Mouse (Mus musculus): ENCODE measurements around the gene Ces1a. TPM values are rescaled to one million over a fixed set of nuclear protein-coding genes. Genes with fewer than 3 reads are reported as not detected.

Ces1a gene
- polyA plus RNA-seq, 1 experiment from 2014 or later = not detected

- H3K27ac ChIP-seq (replicated peaks; ENCODE audit: low read depth, low read length) = no peak overlapping the region
- H3K9ac ChIP-seq (ENCODE audit: low read depth, low read length) = no peak overlapping the region
- DNase-seq (ENCODE audit: low spot score) (peak; percentile 54), ATAC-seq (ENCODE audit: low read depth) (no peak)
- H3K4me3 ChIP-seq (ENCODE audit: low read depth, low read length) = no peak overlapping the region
- H3K27me3 ChIP-seq (replicated peaks; ENCODE audit: control insufficient read depth, insufficient read depth, low read length) = no peaks in the 10 kb centered on the region
- WGBS = 9% methylated on average over 2 of the region's 2 CpGs
- H3K36me3 ChIP-seq (ENCODE audit: control insufficient read depth, insufficient read depth, low read length) = no peaks in the 10 kb centered on the region
- H3K4me2 ChIP-seq (ENCODE audit: low read depth, low read length) = no peak overlapping the region
- H3K9me3 ChIP-seq (ENCODE audit: control insufficient read depth, low read length) = no peaks in the 10 kb centered on the region
- no peaks in the 10 kb centered on the region for H3K4me1 ChIP-seq (ENCODE audit: control insufficient read depth, insufficient read depth, low read length)
Measured at GRCm38 (mm10) chr8:93059185-93059584, 11.2 kb upstream of the Ces1a start.

GRCm38 (mm10) chr8:93055238-93055637 lies 7.2 kb upstream of the Ces1a start:
- no peak overlapping the region for H3K27ac ChIP-seq (replicated peaks; ENCODE audit: low read depth, low read length)
- DNase-seq (ENCODE audit: low spot score) (no peak), ATAC-seq (ENCODE audit: low read depth) (no peak)
- H3K4me2 ChIP-seq (ENCODE audit: low read depth, low read length) = no peak overlapping the region
- H3K36me3 ChIP-seq (ENCODE audit: control insufficient read depth, insufficient read depth, low read length) = no peaks in the 10 kb centered on the region
- 50% methylated on average over 2 of the region's 2 CpGs for WGBS
- no peaks in the 10 kb centered on the region for H3K4me1 ChIP-seq (ENCODE audit: control insufficient read depth, insufficient read depth, low read length)
- H3K4me3 ChIP-seq (ENCODE audit: low read depth, low read length) = no peak overlapping the region
- no peaks in the 10 kb centered on the region for H3K27me3 ChIP-seq (replicated peaks; ENCODE audit: control insufficient read depth, insufficient read depth, low read length)
- H3K9me3 ChIP-seq (ENCODE audit: control insufficient read depth, low read length) = no peaks in the 10 kb centered on the region
- no peak overlapping the region for H3K9ac ChIP-seq (ENCODE audit: low read depth, low read length)

- Histone ChIP-seq H3K4me1 (ENCODE audit: control insufficient read depth, insufficient read depth, low read length) (no peaks in the 10 kb centered on the region), H3K36me3 (ENCODE audit: control insufficient read depth, insufficient read depth, low read length) (no peaks in the 10 kb centered on the region), H3K9me3 (ENCODE audit: control insufficient read depth, low read length) (no peaks in the 10 kb centered on the region), H3K27ac (replicated peaks; ENCODE audit: low read depth, low read length) (no peak overlapping the region), H3K27me3 (replicated peaks; ENCODE audit: control insufficient read depth, insufficient read depth, low read length) (no peaks in the 10 kb centered on the region), H3K9ac (ENCODE audit: low read depth, low read length) (no peak overlapping the region), H3K4me2 (ENCODE audit: low read depth, low read length) (no peak overlapping the region), H3K4me3 (ENCODE audit: low read depth, low read length) (no peak overlapping the region)
- peak; percentile 26 for DNase-seq (ENCODE audit: low spot score)
- no peak for ATAC-seq (ENCODE audit: low read depth)
- WGBS = 42% methylated on average over 4 of the region's 4 CpGs
Measured at GRCm38 (mm10) chr8:93048510-93049416, 771 bp upstream of the Ces1a start.

GRCm38 (mm10) chr8:93043083-93043482 lies 4.9 kb downstream of the Ces1a start:
- no peak overlapping the region for H3K27ac ChIP-seq (replicated peaks; ENCODE audit: low read depth, low read length)
- no peaks in the 10 kb centered on the region for H3K27me3 ChIP-seq (replicated peaks; ENCODE audit: control insufficient read depth, insufficient read depth, low read length)
- no peak for DNase-seq (ENCODE audit: low spot score)
- no peak overlapping the region for H3K9ac ChIP-seq (ENCODE audit: low read depth, low read length)
- no peaks in the 10 kb centered on the region for H3K9me3 ChIP-seq (ENCODE audit: control insufficient read depth, low read length)
- no peak overlapping the region for H3K4me2 ChIP-seq (ENCODE audit: low read depth, low read length)
- no peaks in the 10 kb centered on the region for H3K36me3 ChIP-seq (ENCODE audit: control insufficient read depth, insufficient read depth, low read length)
- H3K4me3 ChIP-seq (ENCODE audit: low read depth, low read length) = no peak overlapping the region
- no peaks in the 10 kb centered on the region for H3K4me1 ChIP-seq (ENCODE audit: control insufficient read depth, insufficient read depth, low read length)
- no peak for ATAC-seq (ENCODE audit: low read depth)
- WGBS = 31% methylated on average over 1 of the region's 1 CpGs

- no peaks in the 10 kb centered on the region for H3K9me3 ChIP-seq (ENCODE audit: control insufficient read depth, low read length)
- H3K4me2 ChIP-seq (ENCODE audit: low read depth, low read length) = no peak overlapping the region
- H3K27ac ChIP-seq (replicated peaks; ENCODE audit: low read depth, low read length) = no peak overlapping the region
- no peaks in the 10 kb centered on the region for H3K36me3 ChIP-seq (ENCODE audit: control insufficient read depth, insufficient read depth, low read length)
- no peaks in the 10 kb centered on the region for H3K4me1 ChIP-seq (ENCODE audit: control insufficient read depth, insufficient read depth, low read length)
- WGBS = 81% methylated on average over 4 of the region's 4 CpGs
- ATAC-seq (ENCODE audit: low read depth) (no peak), DNase-seq (ENCODE audit: low spot score) (peak; percentile 65)
- no peak overlapping the region for H3K9ac ChIP-seq (ENCODE audit: low read depth, low read length)
- no peak overlapping the region for H3K4me3 ChIP-seq (ENCODE audit: low read depth, low read length)
- no peaks in the 10 kb centered on the region for H3K27me3 ChIP-seq (replicated peaks; ENCODE audit: control insufficient read depth, insufficient read depth, low read length)
Measured at GRCm38 (mm10) chr8:93040776-93041567, 7.0 kb downstream of the Ces1a start.

- H3K36me3 ChIP-seq (ENCODE audit: control insufficient read depth, insufficient read depth, low read length) = no peaks in the 10 kb centered on the region
- H3K4me1 ChIP-seq (ENCODE audit: control insufficient read depth, insufficient read depth, low read length) = no peaks in the 10 kb centered on the region
- no peaks in the 10 kb centered on the region for H3K9me3 ChIP-seq (ENCODE audit: control insufficient read depth, low read length)
- no peak overlapping the region for H3K4me3 ChIP-seq (ENCODE audit: low read depth, low read length)
- ATAC-seq (ENCODE audit: low read depth) (no peak), DNase-seq (ENCODE audit: low spot score) (no peak)
- H3K4me2 ChIP-seq (ENCODE audit: low read depth, low read length) = no peak overlapping the region
- no peaks in the 10 kb centered on the region for H3K27me3 ChIP-seq (replicated peaks; ENCODE audit: control insufficient read depth, insufficient read depth, low read length)
- H3K9ac ChIP-seq (ENCODE audit: low read depth, low read length) = no peak overlapping the region
- WGBS = 73% methylated on average over 2 of the region's 2 CpGs
- no peak overlapping the region; the same call in 1 of the 2 replicates for H3K27ac ChIP-seq (replicated peaks; ENCODE audit: low read depth, low read length)
Measured at GRCm38 (mm10) chr8:93040256-93040655, 7.7 kb downstream of the Ces1a start.

- Histone ChIP-seq H3K4me3 (ENCODE audit: low read depth, low read length) (no peak overlapping the region), H3K27ac (replicated peaks; ENCODE audit: low read depth, low read length) (no peak overlapping the region), H3K9me3 (ENCODE audit: control insufficient read depth, low read length) (no peaks in the 10 kb centered on the region), H3K9ac (ENCODE audit: low read depth, low read length) (no peak overlapping the region), H3K4me1 (ENCODE audit: control insufficient read depth, insufficient read depth, low read length) (no peaks in the 10 kb centered on the region), H3K27me3 (replicated peaks; ENCODE audit: control insufficient read depth, insufficient read depth, low read length) (no peaks in the 10 kb centered on the region), H3K36me3 (ENCODE audit: control insufficient read depth, insufficient read depth, low read length) (no peaks in the 10 kb centered on the region), H3K4me2 (ENCODE audit: low read depth, low read length) (no peak overlapping the region)
- WGBS = 15% methylated on average over 2 of the region's 2 CpGs
- ATAC-seq (ENCODE audit: low read depth) = no peak
- DNase-seq (ENCODE audit: low spot score) = no peak
Measured at GRCm38 (mm10) chr8:93038831-93039230, 9.2 kb downstream of the Ces1a start.

GRCm38 (mm10) chr8:93030664-93031063 lies 17.3 kb downstream of the Ces1a start:
- WGBS = 71% methylated on average over 2 of the region's 2 CpGs
- Histone ChIP-seq H3K36me3 (ENCODE audit: control insufficient read depth, insufficient read depth, low read length) (no peaks in the 10 kb centered on the region), H3K27ac (replicated peaks; ENCODE audit: low read depth, low read length) (no peak overlapping the region), H3K4me2 (ENCODE audit: low read depth, low read length) (no peak overlapping the region), H3K27me3 (replicated peaks; ENCODE audit: control insufficient read depth, insufficient read depth, low read length) (no peaks in the 10 kb centered on the region), H3K9me3 (ENCODE audit: control insufficient read depth, low read length) (no peaks in the 10 kb centered on the region), H3K9ac (ENCODE audit: low read depth, low read length) (no peak overlapping the region), H3K4me1 (ENCODE audit: control insufficient read depth, insufficient read depth, low read length) (no peaks in the 10 kb centered on the region), H3K4me3 (ENCODE audit: low read depth, low read length) (no peak overlapping the region)
- no peak for ATAC-seq (ENCODE audit: low read depth)
- DNase-seq (ENCODE audit: low spot score) = no peak
